Mouse (Mus musculus) embryonic fibroblast, embryonic 13.5 days (primary cell): Measurements from ENCODE around the gene Ptprt.

Experiments
- CTCF ChIP-seq: IDR thresholded peaks from 2 replicates; pipeline ENCODE4 v1.5.1; 2011; ENCODE audit warnings: mild to moderate bottlenecking, control low read depth, low read length, moderate library complexity, borderline replicate concordance; ENCODE audit not compliant: insufficient read depth
- POLR2A ChIP-seq: IDR thresholded peaks from 2 replicates; pipeline ENCODE4 v1.6.1; 2011; ENCODE audit warnings: low read depth, mild to moderate bottlenecking, control low read depth, low read length, moderate library complexity

- TF ChIP-seq POLR2A = no peak
- no peak for TF ChIP-seq CTCF
Observed at GRCm38 (mm10) chr2:162394601-162395000, 266.3 kb downstream of the Ptprt start.
